Mouse (Mus musculus): ENCODE data around the gene Hoxc8.

Gene Hoxc8

GRCm38 (mm10) chr15:103006326-103006725 lies 15.9 kb downstream of the Hoxc8 start:
- DNase-seq (ENCODE audit: extremely low read depth, low read depth, low spot score), result no peak

- DNase-seq (ENCODE audit: extremely low read depth, low read depth, low spot score), result no peak
These were observed 19.1 kb downstream of the Hoxc8 start for GRCm38 (mm10) chr15:103009265-103010111.

GRCm38 (mm10) chr15:103010112-103010846 lies 19.9 kb downstream of the Hoxc8 start:
- DNase-seq (ENCODE audit: extremely low read depth, low read depth, low spot score), result no peak

GRCm38 (mm10) chr15:103010847-103011555 lies 20.6 kb downstream of the Hoxc8 start:
- no peak for DNase-seq (ENCODE audit: extremely low read depth, low read depth, low spot score)

GRCm38 (mm10) chr15:103011928-103012486 lies 21.6 kb downstream of the Hoxc8 start:
- DNase-seq (ENCODE audit: extremely low read depth, low read depth, low spot score), result no peak

- no peak for DNase-seq (ENCODE audit: extremely low read depth, low read depth, low spot score)
These were observed 23.0 kb downstream of the Hoxc8 start for GRCm38 (mm10) chr15:103013238-103013984.

- DNase-seq (ENCODE audit: extremely low read depth, low read depth, low spot score), result no peak
These were observed 24.0 kb downstream of the Hoxc8 start for GRCm38 (mm10) chr15:103014166-103015008.

GRCm38 (mm10) chr15:103015009-103015399 lies 24.6 kb downstream of the Hoxc8 start:
- DNase-seq (ENCODE audit: extremely low read depth, low read depth, low spot score), result no peak

- DNase-seq (ENCODE audit: extremely low read depth, low read depth, low spot score), result no peak
These were observed 25.2 kb downstream of the Hoxc8 start for GRCm38 (mm10) chr15:103015406-103016166.

GRCm38 (mm10) chr15:103018636-103019035 lies 28.2 kb downstream of the Hoxc8 start, which contains the start of gene Hoxc4:
TSS of gene Hoxc4 (plus strand) at chr15:103018934.
- DNase-seq (ENCODE audit: extremely low read depth, low read depth, low spot score), result no peak

GRCm38 (mm10) chr15:103020899-103021418 lies 30.6 kb downstream of the Hoxc8 start:
- DNase-seq (ENCODE audit: extremely low read depth, low read depth, low spot score), result no peak

GRCm38 (mm10) chr15:103021544-103021943 lies 31.1 kb downstream of the Hoxc8 start:
- no peak for DNase-seq (ENCODE audit: extremely low read depth, low read depth, low spot score)

GRCm38 (mm10) chr15:103024131-103024530 lies 33.7 kb downstream of the Hoxc8 start:
- DNase-seq (ENCODE audit: extremely low read depth, low read depth, low spot score), result no peak

- no peak for DNase-seq (ENCODE audit: extremely low read depth, low read depth, low spot score)
These were observed 37.1 kb downstream of the Hoxc8 start for GRCm38 (mm10) chr15:103027266-103028235.

- DNase-seq (ENCODE audit: extremely low read depth, low read depth, low spot score), result no peak
These were observed 38.6 kb downstream of the Hoxc8 start for GRCm38 (mm10) chr15:103028916-103029512.

GRCm38 (mm10) chr15:103030142-103030541 lies 39.7 kb downstream of the Hoxc8 start:
- DNase-seq (ENCODE audit: extremely low read depth, low read depth, low spot score), result no peak

- no peak for DNase-seq (ENCODE audit: extremely low read depth, low read depth, low spot score)
These were observed 41.8 kb downstream of the Hoxc8 start for GRCm38 (mm10) chr15:103032167-103032566.

Measured in fat pad, adult 2 months (tissue).